Mouse (Mus musculus): ENCODE results near the gene Acp4. TPM values are rescaled to one million over a fixed set of nuclear protein-coding genes. Genes with fewer than 3 reads are reported as not detected.

Gene Acp4
- total and polyA plus RNA-seq, 3 experiments, result 0.57 TPM; not detected in 2

- no peak overlapping the region for H3K9ac ChIP-seq (ENCODE audit: insufficient read depth, low read depth)
- no peaks in the 10 kb centered on the region; a peak in 1 of 4 replicates for H3K4me1 ChIP-seq (ENCODE audit: control insufficient read depth in 1 of 2, insufficient read depth in 2 of 2)
- no peak overlapping the region for H3K4me2 ChIP-seq (ENCODE audit: insufficient read depth, low read depth, poor library complexity, severe bottlenecking)
- in situ Hi-C loops (cut with MboI; ENCODE audit: low pct_ligation_motif_present, low pct_unique_long_range_greater_than_20kb, low sequenced_read_pairs), result no loop called here
- no peaks in the 10 kb centered on the region for H3K79me2 ChIP-seq (replicated peaks; ENCODE audit: control insufficient read depth, extremely low read depth, insufficient read depth, poor library complexity, severe bottlenecking)
- H3K4me3 ChIP-seq (replicated peaks in 1 of 3; ENCODE audit: low read depth in 2 of 3, low read length in 2 of 3, poor library complexity in 1 of 3), result no peak overlapping the region
- H3K27ac ChIP-seq (ENCODE audit: insufficient read depth, low read depth), result no peak overlapping the region
- no peak for TF ChIP-seq NELFE (IDR thresholded peaks at IDR 0.05; ENCODE audit: low read depth, low read length)
- TF ChIP-seq MXI1 (IDR thresholded peaks at IDR 0.05; ENCODE audit: low read depth, low read length), result no peak
- TF ChIP-seq TCF12 (IDR thresholded peaks at IDR 0.05; ENCODE audit: low read depth, low read length), result no peak
- no peak for TF ChIP-seq CTCF (conservative IDR thresholded peaks at IDR 0.05 in 1 of 2, IDR thresholded peaks at IDR 0.05 in 1 of 2; ENCODE audit: low read depth in 2 of 2, low read length in 2 of 2)
- TF ChIP-seq POLR2AphosphoS2 (IDR thresholded peaks at IDR 0.05; ENCODE audit: low read depth, low read length), result no peak
- TF ChIP-seq BHLHE40 (IDR thresholded peaks at IDR 0.05; ENCODE audit: low read depth, low read length), result no peak
- TF ChIP-seq CHD1 (IDR thresholded peaks at IDR 0.05; ENCODE audit: low read depth, low read length), result no peak
- no peak for TF ChIP-seq TBP (conservative IDR thresholded peaks at IDR 0.05; ENCODE audit: low read depth, low read length)
- TF ChIP-seq MAZ (IDR thresholded peaks at IDR 0.05; ENCODE audit: low read depth, low read length), result no peak
- no peak for TF ChIP-seq GABPA (IDR thresholded peaks at IDR 0.05; ENCODE audit: insufficient replicate concordance, low read depth, low read length)
- dilution Hi-C loops (cut with MboI; ENCODE audit: extremely low pct_ligation_motif_present, extremely low pct_unique_long_range_greater_than_20kb, low sequenced_read_pairs), result no loop called here
- peaks cover 23% of the 10 kb centered on the region for H3K27me3 ChIP-seq (replicated peaks)
- H3K36me3 ChIP-seq (replicated peaks in 1 of 2; ENCODE audit: control insufficient read depth in 1 of 2, insufficient read depth in 1 of 2, low read length in 1 of 2), result no peaks in the 10 kb centered on the region
- peaks cover 6% of the 10 kb centered on the region for H3K9me3 ChIP-seq (replicated peaks; ENCODE audit: low read length)
- no peak for DNase-seq (ENCODE audit: extremely low read depth)
Measured at GRCm38 (mm10) chr7:44276461-44277249, 19.5 kb upstream of the Acp4 start.

GRCm38 (mm10) chr7:44275546-44275945 lies 18.4 kb upstream of the Acp4 start:
- Histone ChIP-seq H3K4me1 (ENCODE audit: control insufficient read depth in 1 of 2, insufficient read depth in 2 of 2) (no peaks in the 10 kb centered on the region; a peak in 1 of 4 replicates), H3K27me3 (replicated peaks) (peaks cover 14% of the 10 kb centered on the region), H3K79me2 (replicated peaks; ENCODE audit: control insufficient read depth, extremely low read depth, insufficient read depth, poor library complexity, severe bottlenecking) (no peaks in the 10 kb centered on the region), H3K4me3 (replicated peaks in 1 of 3; ENCODE audit: low read depth in 2 of 3, low read length in 2 of 3, poor library complexity in 1 of 3) (no peak overlapping the region), H3K36me3 (replicated peaks in 1 of 2; ENCODE audit: control insufficient read depth in 1 of 2, insufficient read depth in 1 of 2, low read length in 1 of 2) (no peaks in the 10 kb centered on the region), H3K27ac (ENCODE audit: insufficient read depth, low read depth) (no peak overlapping the region), H3K4me2 (ENCODE audit: insufficient read depth, low read depth, poor library complexity, severe bottlenecking) (no peak overlapping the region), H3K9me3 (replicated peaks; ENCODE audit: low read length) (peaks cover 6% of the 10 kb centered on the region), H3K9ac (ENCODE audit: insufficient read depth, low read depth) (no peak overlapping the region)
- dilution Hi-C loops (cut with MboI; ENCODE audit: extremely low pct_ligation_motif_present, extremely low pct_unique_long_range_greater_than_20kb, low sequenced_read_pairs) (no loop called here), in situ Hi-C loops (cut with MboI; ENCODE audit: low pct_ligation_motif_present, low pct_unique_long_range_greater_than_20kb, low sequenced_read_pairs) (no loop called here)
- TF ChIP-seq NELFE (IDR thresholded peaks at IDR 0.05; ENCODE audit: low read depth, low read length), result no peak
- peak in 1 of 2 experiments; percentile 34; a peak in 1 of 4 replicates for TF ChIP-seq CTCF (conservative IDR thresholded peaks at IDR 0.05 in 1 of 2, IDR thresholded peaks at IDR 0.05 in 1 of 2; ENCODE audit: low read depth in 2 of 2, low read length in 2 of 2)
- peak; percentile 23 for DNase-seq (ENCODE audit: extremely low read depth)

GRCm38 (mm10) chr7:44274096-44274495 lies 16.9 kb upstream of the Acp4 start:
- no peak for DNase-seq (ENCODE audit: extremely low read depth)
- Histone ChIP-seq H3K79me2 (replicated peaks; ENCODE audit: control insufficient read depth, extremely low read depth, insufficient read depth, poor library complexity, severe bottlenecking) (no peaks in the 10 kb centered on the region), H3K27ac (ENCODE audit: insufficient read depth, low read depth) (no peak overlapping the region), H3K4me2 (ENCODE audit: insufficient read depth, low read depth, poor library complexity, severe bottlenecking) (no peak overlapping the region), H3K27me3 (replicated peaks) (peaks cover 10% of the 10 kb centered on the region), H3K9me3 (replicated peaks; ENCODE audit: low read length) (peaks cover 6% of the 10 kb centered on the region), H3K9ac (ENCODE audit: insufficient read depth, low read depth) (no peak overlapping the region), H3K4me1 (ENCODE audit: control insufficient read depth in 1 of 2, insufficient read depth in 2 of 2) (no peaks in the 10 kb centered on the region; a peak in 1 of 4 replicates), H3K4me3 (replicated peaks in 1 of 3; ENCODE audit: low read depth in 2 of 3, low read length in 2 of 3, poor library complexity in 1 of 3) (no peak overlapping the region), H3K36me3 (replicated peaks in 1 of 2; ENCODE audit: control insufficient read depth in 1 of 2, insufficient read depth in 1 of 2, low read length in 1 of 2) (no peaks in the 10 kb centered on the region)
- dilution Hi-C loops (cut with MboI; ENCODE audit: extremely low pct_ligation_motif_present, extremely low pct_unique_long_range_greater_than_20kb, low sequenced_read_pairs) (no loop called here), in situ Hi-C loops (cut with MboI; ENCODE audit: low pct_ligation_motif_present, low pct_unique_long_range_greater_than_20kb, low sequenced_read_pairs) (no loop called here)
- TF ChIP-seq NRF1 (IDR thresholded peaks at IDR 0.05; ENCODE audit: low read depth, low read length) (no peak), POLR2AphosphoS2 (IDR thresholded peaks at IDR 0.05; ENCODE audit: low read depth, low read length) (no peak), HCFC1 (IDR thresholded peaks at IDR 0.05; ENCODE audit: low read depth, low read length) (no peak), ZC3H11A (IDR thresholded peaks at IDR 0.05; ENCODE audit: low read depth, low read length) (no peak), USF1 (IDR thresholded peaks at IDR 0.05; ENCODE audit: low read depth, low read length) (no peak), ZNF384 (IDR thresholded peaks at IDR 0.05; ENCODE audit: low read depth, low read length) (no peak), CHD1 (IDR thresholded peaks at IDR 0.05; ENCODE audit: low read depth, low read length) (no peak)
